Mouse (Mus musculus) embryonic stem cell, embryonic (primary cell): ENCODE measurements at regions not wholly inside any gene's neighbourhood (a gene's known extent, or its start where the extent isn't known, plus 50 kb on each side); places are given as distances from the start of the nearest gene placed in this dataset.

ENCODE experiments used
- CTCF ChIA-PET, 4 experiments: fragments of 300-600 bp in 2 of 4; fragments of 350-600 bp in 2 of 4; sonication (Branson Sonifier 250); formaldehyde crosslinking; loops; one replicate each; lab custom pipeline; 2022; ENCODE audit warnings: inconsistent platforms in 2 of 4; lab: Charles Lee
- POLR2A ChIA-PET, 4 experiments: fragments of 300-600 bp in 2 of 4; fragments of 350-600 bp in 2 of 4; sonication (Branson Sonifier 250); formaldehyde crosslinking; loops; one replicate each; lab custom pipeline; 2022; ENCODE audit warnings: antibody characterized with exemption in 4 of 4, inconsistent platforms in 1 of 4; lab: Charles Lee

DNA sequence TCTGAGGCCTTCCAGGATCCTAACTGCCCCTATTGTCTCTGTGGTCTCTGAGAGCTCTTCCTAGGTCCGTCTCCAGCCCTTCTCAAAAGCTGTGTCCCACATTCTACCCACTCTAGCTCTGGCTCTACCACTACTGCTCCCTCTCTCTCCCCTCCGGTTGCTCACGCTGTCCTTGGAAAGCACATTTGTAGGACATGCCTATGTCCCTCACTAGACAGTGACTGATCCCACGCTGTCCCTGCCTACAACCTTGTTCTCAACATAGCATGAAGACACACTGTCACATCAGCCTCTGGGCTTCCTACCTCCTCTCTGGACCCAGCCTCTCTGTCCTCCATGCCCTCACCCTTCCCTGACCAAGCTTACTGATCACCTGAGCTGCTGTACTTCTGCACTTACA, 148.5 kb upstream of the Klf14 start:
- ChIA-PET CTCF (interaction anchor here in 2 of 4 experiments (0.5 to 1.3 kb wide), 2 partner anchors 31 to 125 kb away, joined by 3 to 4 read pairs; no protein-coding TSS in a partner anchor), POLR2A (no interaction called here)

DNA sequence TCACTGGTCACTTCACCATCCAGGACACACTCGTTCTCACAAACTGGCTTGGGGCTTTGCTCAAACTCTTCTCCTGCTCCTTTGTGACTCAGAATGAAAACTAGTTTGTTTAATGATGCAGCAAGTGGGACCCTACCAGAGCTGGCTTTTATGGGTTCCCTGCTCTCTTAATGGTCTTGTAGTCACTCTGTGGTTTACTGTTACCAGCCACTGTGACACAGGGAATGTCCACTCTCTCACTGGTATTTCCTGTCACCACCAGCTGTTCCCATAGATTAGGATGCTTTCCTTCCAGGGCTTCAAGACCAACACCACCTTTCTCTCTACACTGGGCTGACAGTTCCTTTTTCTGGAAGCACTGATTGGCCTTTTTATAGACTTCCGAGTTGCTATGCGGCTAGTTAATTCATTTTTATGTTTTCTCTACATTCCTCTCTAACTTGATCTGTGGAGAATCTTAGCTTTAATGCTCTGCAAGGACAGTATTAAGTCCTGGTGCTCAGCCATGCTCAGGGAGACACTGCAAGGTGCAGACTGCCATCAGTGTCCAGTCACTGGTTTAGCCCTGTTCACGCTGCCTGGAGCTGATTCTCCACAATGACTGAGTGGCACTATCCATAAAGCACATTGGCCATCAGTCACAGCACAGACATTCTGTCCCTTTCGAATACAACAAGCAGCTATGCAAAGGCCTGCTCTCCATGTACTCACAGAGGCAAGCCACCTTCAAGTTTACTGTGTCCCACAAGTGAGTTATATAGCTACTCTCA, 149.2 kb upstream of the Klf14 start:
- CTCF ChIA-PET = interaction anchor here in 2 of 4 experiments (0.5 to 1.3 kb wide), 2 partner anchors 32 to 126 kb away, joined by 3 to 4 read pairs; no protein-coding TSS in a partner anchor
- POLR2A ChIA-PET = interaction anchor here in 3 of 4 experiments (0.7 to 2.2 kb wide), 3 partner anchors 7 to 20 kb away, joined by 4 to 7 read pairs (median 5); no protein-coding TSS in a partner anchor

GRCm38 (mm10) chr6:31109604-31110003, 150.7 kb upstream of the Klf14 start:
- CTCF ChIA-PET = interaction anchor here in 1 of 4 experiments (1.5 kb wide), 1 partner anchor 9 kb away, joined by 3 read pairs; no protein-coding TSS in a partner anchor
- POLR2A ChIA-PET = interaction anchor here in 3 of 4 experiments (0.6 to 2.2 kb wide), 6 partner anchors 9 to 289 kb away, joined by 3 to 7 read pairs (median 4); no protein-coding TSS in a partner anchor

GRCm38 (mm10) chr6:31112293-31113077, 153.6 kb upstream of the Klf14 start:
- ChIA-PET POLR2A (interaction anchor here in 3 of 4 experiments (0.7 to 6.3 kb wide), 12 partner anchors 9 to 109 kb away, joined by 3 to 36 read pairs (median 4); no protein-coding TSS in a partner anchor), CTCF (interaction anchor here (0.6 to 1.9 kb wide), 6 partner anchors 12 to 155 kb away, joined by 3 to 5 read pairs (median 3); no protein-coding TSS in a partner anchor)

DNA sequence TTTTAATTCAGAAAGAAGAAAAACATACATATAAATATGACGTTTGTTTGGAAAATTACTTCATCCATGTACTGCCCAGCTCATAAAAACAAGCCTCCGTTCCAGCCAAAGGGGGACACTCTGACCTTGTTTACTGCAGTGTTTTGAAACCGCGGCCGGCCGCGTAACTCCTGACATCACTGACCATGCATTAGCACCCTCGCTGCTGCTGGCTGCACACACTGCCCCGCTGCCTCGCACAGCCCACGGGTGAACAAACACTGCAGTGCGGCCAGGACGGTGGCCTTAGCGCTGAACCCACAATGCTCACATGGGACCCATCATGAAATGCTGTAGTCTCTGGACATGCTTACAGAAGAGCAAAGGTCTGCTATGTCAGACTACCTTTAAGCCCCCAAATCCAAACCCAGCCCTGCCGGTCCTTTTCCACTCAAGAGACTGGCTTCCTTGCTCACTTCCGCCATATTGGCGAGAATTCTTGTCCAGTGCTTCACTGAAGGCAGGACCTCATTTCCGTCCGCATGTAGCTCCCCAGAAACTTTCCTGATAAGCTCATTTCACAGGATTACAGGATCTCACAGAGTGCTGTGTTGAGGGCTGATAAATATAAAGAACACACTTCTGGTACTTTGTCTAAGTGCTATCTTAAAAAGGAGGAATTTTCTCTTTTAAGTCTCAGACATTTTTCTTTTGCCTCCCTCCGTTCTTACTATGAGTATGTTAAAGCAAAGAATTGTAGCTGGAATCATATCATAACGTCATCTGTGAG, 154.9 kb upstream of the Klf14 start:
- POLR2A ChIA-PET = interaction anchor here in 2 of 4 experiments (0.9 to 6.3 kb wide), 14 partner anchors 9 to 38 kb away, joined by 3 to 36 read pairs (median 3); no protein-coding TSS in a partner anchor
- CTCF ChIA-PET = interaction anchor here in 3 of 4 experiments (0.9 to 1.9 kb wide), 5 partner anchors 11 to 81 kb away, joined by 3 to 5 read pairs (median 3); no protein-coding TSS in a partner anchor

DNA sequence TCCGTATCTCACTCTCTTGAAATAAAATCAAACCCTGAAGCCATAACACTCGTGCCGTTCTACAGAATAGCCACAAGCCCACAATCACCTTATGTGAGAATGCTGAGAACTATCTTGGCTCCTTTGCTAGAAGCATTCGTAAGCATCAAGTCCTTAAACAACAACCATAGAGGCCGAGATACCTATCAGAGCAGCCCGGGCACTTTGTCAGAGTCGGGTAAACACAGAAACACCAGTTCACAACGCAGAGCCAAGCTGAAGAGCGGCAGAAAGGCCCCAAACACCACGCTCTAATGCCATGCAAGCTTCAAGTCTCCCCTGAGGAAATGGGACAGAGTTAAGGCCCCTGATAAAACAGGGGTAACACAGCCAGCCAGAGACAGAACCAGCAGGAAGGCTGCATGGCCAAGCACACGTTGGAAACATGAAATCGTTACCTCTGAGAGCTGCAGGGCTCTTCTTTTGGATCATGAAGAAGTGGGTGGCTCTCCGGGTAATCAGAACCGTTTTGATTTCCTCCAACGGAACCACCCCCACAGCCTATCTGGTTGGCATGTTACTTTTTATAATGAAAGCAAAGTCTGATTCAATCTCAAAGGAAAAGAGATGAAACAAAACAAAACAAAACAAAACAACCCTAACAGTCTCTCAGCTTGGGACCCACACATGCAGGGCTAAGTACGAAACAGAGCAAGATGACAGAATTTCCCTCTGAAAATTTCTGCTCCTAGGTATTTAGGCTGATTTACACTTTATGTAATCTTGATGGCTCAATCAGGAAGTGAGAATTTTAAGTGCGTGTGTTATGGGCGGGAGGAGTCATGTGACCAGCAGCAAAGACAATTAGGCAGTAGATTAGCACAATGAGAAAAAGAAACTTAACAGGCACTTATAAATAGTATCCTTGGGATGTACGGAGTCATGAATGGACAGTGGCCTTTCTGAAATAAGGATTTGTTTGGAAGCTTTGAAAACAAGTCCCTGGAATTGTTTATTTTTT, 155.8 kb upstream of the Klf14 start:
- CTCF ChIA-PET = interaction anchor here in 1 of 4 experiments (0.8 to 1.0 kb wide), 2 partner anchors 22 to 44 kb away, joined by 3 to 4 read pairs; no protein-coding TSS in a partner anchor
- POLR2A ChIA-PET = interaction anchor here in 2 of 4 experiments (0.6 to 6.3 kb wide), 11 partner anchors 11 to 408 kb away, joined by 3 to 36 read pairs (median 4); no protein-coding TSS in a partner anchor

DNA sequence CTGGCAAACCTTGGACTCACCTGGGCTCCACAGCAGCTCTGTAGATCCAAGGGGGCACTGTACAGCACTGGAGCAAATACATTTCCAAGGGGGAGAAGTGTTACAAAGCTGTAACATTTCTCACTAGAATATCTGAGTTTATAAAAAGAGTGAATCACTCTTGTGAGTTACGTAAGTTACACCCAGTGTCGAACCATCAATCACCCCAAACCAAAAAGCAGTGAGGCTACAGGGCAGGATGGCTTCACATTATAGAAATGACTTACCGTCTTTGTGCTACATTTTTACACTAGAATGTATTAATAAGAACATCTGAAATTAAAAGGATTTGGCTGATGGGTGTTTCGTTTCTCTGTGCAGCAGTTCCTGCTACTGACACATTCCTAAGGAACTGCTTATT, 156.7 kb upstream of the Klf14 start:
- ChIA-PET POLR2A (interaction anchor here in 1 of 4 experiments (4.7 to 6.3 kb wide), 2 partner anchors 11 to 15 kb away, joined by 21 to 36 read pairs; no protein-coding TSS in a partner anchor), CTCF (interaction anchor here in 1 of 4 experiments (0.8 kb wide), 1 partner anchor 44 kb away, joined by 4 read pairs; no protein-coding TSS in a partner anchor)

- ChIA-PET CTCF (no interaction called here), POLR2A (interaction anchor here in 1 of 4 experiments (1.1 to 6.3 kb wide), 3 partner anchors 10 to 16 kb away, joined by 3 to 36 read pairs (median 21); no protein-coding TSS in a partner anchor)
Measured at GRCm38 (mm10) chr6:31116365-31116764, 157.5 kb upstream of the Klf14 start.

DNA sequence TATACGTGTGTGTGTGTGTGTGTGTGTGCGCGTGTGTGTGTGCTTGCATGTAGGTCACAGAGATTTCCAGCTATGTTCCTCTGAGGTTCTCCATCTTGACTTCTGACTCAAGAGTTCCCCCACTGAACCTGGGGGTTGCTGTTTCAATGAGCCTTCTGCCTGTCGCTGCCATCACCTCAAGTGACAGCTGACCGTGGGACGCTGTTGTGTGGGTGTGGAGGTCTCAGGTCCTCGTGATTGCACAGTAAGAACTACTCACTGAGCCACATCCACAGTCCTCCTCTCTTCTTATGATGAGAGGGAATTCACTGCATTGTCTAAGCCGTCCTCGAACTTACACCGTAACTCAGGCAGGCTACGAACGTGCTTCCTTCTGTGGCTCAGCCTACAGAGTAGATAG, 158.8 kb upstream of the Klf14 start:
- ChIA-PET CTCF (no interaction called here), POLR2A (interaction anchor here in 2 of 4 experiments (1.2 to 6.3 kb wide), 3 partner anchors 9 to 40 kb away, joined by 3 to 36 read pairs (median 21); no protein-coding TSS in a partner anchor)

GRCm38 (mm10) chr6:31121008-31121407, 162.1 kb upstream of the Klf14 start:
- CTCF ChIA-PET = interaction anchor here in 1 of 4 experiments (0.6 kb wide), 1 partner anchor 71 kb away, joined by 3 read pairs; no protein-coding TSS in a partner anchor
- POLR2A ChIA-PET = interaction anchor here in 1 of 4 experiments (1.0 kb wide), 1 partner anchor 26 kb away, joined by 3 read pairs; no protein-coding TSS in a partner anchor

- POLR2A ChIA-PET = interaction anchor here in 2 of 4 experiments (1.2 to 1.5 kb wide), 2 partner anchors 10 kb away, joined by 3 to 4 read pairs; no protein-coding TSS in a partner anchor
- CTCF ChIA-PET = no interaction called here
Measured at GRCm38 (mm10) chr6:31122895-31123294, 164.0 kb upstream of the Klf14 start.

- CTCF ChIA-PET = no interaction called here
Measured at GRCm38 (mm10) chr6:31123342-31123990, 164.6 kb upstream of the Klf14 start.

DNA sequence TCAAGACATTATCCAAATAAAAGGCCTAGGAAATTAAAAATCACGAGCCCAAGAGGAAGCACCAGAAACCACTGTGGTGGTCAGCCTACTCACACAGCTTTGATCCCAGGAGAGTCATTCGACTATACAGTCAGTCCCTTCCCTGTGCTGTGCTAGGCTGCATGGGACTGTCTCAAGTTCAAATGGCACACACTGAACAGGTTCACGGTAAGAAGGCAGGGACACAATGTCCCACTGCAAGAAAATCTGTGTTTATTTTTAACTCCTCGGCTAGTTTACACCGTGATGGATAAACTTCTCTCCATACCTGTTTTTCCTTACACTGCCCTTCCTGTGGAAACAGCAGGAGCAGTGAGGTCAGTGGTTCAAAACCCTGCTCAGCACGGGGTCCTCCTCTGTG, 165.2 kb upstream of the Klf14 start:
- CTCF ChIA-PET = interaction anchor here in 1 of 4 experiments (1.6 to 1.7 kb wide), 2 partner anchors 11 to 46 kb away, joined by 5 to 6 read pairs; no protein-coding TSS in a partner anchor

More at GRCm38 (mm10) chr6:31123342-31123990, 164.6 kb upstream of the Klf14 start:
- POLR2A ChIA-PET = interaction anchor here in 3 of 4 experiments (0.7 to 1.5 kb wide), 3 partner anchors 11 to 516 kb away, joined by 3 to 4 read pairs (median 3); no protein-coding TSS in a partner anchor

DNA sequence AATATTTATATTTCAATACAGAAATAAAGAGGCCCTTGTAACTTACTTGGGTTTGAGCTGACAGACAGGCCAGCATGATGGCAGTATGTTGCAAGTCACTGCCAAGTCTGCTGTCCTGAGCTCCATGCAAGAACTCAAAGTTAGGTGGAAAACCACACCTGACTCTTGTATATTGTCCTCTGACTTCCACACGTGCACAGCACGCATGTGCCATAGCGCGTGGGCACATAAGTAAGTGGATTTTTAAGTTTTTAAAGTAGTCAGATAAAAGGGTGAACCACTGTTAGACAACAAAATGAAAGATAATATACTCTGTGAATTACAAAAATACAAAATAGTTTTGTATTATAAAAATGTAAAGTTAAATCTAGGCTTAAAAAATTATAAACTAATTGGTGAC, 166.0 kb upstream of the Klf14 start:
- CTCF ChIA-PET = interaction anchor here in 3 of 4 experiments (0.7 to 3.0 kb wide), 18 partner anchors 9 to 394 kb away, joined by 3 to 32 read pairs (median 4); no protein-coding TSS in a partner anchor
- POLR2A ChIA-PET = interaction anchor here in 2 of 4 experiments (0.7 to 5.1 kb wide), 16 partner anchors 10 to 102 kb away, joined by 3 to 36 read pairs (median 4); no protein-coding TSS in a partner anchor

More for the DNA sequence above, 165.2 kb upstream of the Klf14 start:
- POLR2A ChIA-PET = interaction anchor here in 2 of 4 experiments (1.6 to 5.1 kb wide), 3 partner anchors 9 to 46 kb away, joined by 4 to 36 read pairs (median 7); no protein-coding TSS in a partner anchor
